Mouse (Mus musculus): ENCODE data around the gene Uap1. TPM values are rescaled to one million over a fixed set of nuclear protein-coding genes. Genes with fewer than 3 reads are reported as not detected.

Uap1 gene
- polyA plus RNA-seq, 1 experiment from 2014 or later: 67.2 TPM

GRCm38 (mm10) chr1:170206395-170206794 lies 31.6 kb upstream of the Uap1 start:
- Histone ChIP-seq H3K4me1 (replicated peaks; ENCODE audit: control insufficient read depth, insufficient read depth, low read length) (no peaks in the 10 kb centered on the region), H3K9ac (ENCODE audit: low read depth, low read length) (no peak overlapping the region), H3K27me3 (ENCODE audit: control insufficient read depth, insufficient read depth, low read length) (no peaks in the 10 kb centered on the region), H3K4me2 (replicated peaks; ENCODE audit: low read depth, low read length) (no peak overlapping the region), H3K9me3 (ENCODE audit: control insufficient read depth, low read length) (no peaks in the 10 kb centered on the region), H3K36me3 (ENCODE audit: control insufficient read depth, insufficient read depth, low read length) (peaks cover 8% of the 10 kb centered on the region), H3K27ac (ENCODE audit: low read depth, low read length) (no peak overlapping the region), H3K4me3 (ENCODE audit: low read depth, low read length) (no peak overlapping the region)
- DNase-seq (ENCODE audit: low spot score) (no peak), ATAC-seq (ENCODE audit: low FRiP score) (no peak)
- 94% methylated on average over 6 of the region's 6 CpGs for WGBS

DNA sequence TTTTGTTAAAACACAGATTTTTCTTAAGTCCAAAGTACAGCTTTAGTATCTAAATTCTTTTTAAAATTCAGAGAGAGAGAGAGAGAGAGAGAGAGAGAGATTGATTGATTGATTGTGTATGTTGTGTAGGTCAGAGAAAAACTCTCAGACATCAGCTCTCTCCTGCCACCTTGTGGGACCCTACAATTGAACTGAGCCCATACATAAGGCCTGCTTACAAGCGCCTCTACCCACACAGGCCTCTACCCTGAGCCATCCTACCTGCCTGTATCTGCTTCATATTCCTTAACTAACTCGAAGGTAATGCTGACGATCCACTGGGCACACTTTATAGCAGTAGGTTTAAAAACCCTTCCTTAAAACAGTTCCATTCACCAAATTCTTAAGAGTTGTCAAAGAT lies 25.6 kb upstream of the Uap1 start:
- DNase-seq (ENCODE audit: low spot score): peak; percentile 42
- H3K9ac ChIP-seq (ENCODE audit: low read depth, low read length): no peak overlapping the region
- no peaks in the 10 kb centered on the region for H3K4me1 ChIP-seq (replicated peaks; ENCODE audit: control insufficient read depth, insufficient read depth, low read length)
- no peak overlapping the region for H3K27ac ChIP-seq (ENCODE audit: low read depth, low read length)
- H3K36me3 ChIP-seq (ENCODE audit: control insufficient read depth, insufficient read depth, low read length): no peaks in the 10 kb centered on the region
- ATAC-seq (ENCODE audit: low FRiP score): no peak
- H3K27me3 ChIP-seq (ENCODE audit: control insufficient read depth, insufficient read depth, low read length): no peaks in the 10 kb centered on the region
- WGBS: 82% methylated on average over 3 of the region's 3 CpGs
- H3K4me3 ChIP-seq (ENCODE audit: low read depth, low read length): no peak overlapping the region
- no peaks in the 10 kb centered on the region for H3K9me3 ChIP-seq (ENCODE audit: control insufficient read depth, low read length)
- no peak overlapping the region for H3K4me2 ChIP-seq (replicated peaks; ENCODE audit: low read depth, low read length)

DNA sequence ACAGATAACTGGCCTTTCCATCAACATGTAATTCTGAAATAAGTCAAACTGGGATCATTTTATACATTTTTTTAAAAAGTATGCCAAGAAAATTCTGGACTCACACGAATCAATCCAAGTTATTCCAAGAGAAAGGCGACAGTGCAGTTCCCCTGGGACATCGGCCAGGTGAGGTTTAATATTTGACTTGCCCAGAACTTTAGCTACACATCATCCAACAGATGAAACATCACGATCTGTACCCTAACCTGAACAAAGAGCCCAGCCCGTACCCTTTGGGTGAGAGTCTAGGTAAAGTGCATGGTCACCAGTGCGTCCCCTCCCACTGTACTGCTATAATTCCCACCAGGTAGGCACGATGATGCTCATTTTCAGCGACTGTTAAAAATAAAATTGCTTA lies 21.5 kb upstream of the Uap1 start:
- WGBS: 93% methylated on average over 8 of the region's 8 CpGs

GRCm38 (mm10) chr1:170191925-170192324 lies 17.2 kb upstream of the Uap1 start:
- H3K4me1 ChIP-seq (replicated peaks; ENCODE audit: control insufficient read depth, insufficient read depth, low read length): no peaks in the 10 kb centered on the region
- H3K9me3 ChIP-seq (ENCODE audit: control insufficient read depth, low read length): no peaks in the 10 kb centered on the region
- no peaks in the 10 kb centered on the region for H3K27me3 ChIP-seq (ENCODE audit: control insufficient read depth, insufficient read depth, low read length)
- ATAC-seq (ENCODE audit: low FRiP score) (no peak), DNase-seq (ENCODE audit: low spot score) (no peak)
- WGBS: 89% methylated on average over 1 of the region's 1 CpGs
- no peak overlapping the region for H3K9ac ChIP-seq (ENCODE audit: low read depth, low read length)
- no peak overlapping the region for H3K27ac ChIP-seq (ENCODE audit: low read depth, low read length)
- H3K4me3 ChIP-seq (ENCODE audit: low read depth, low read length): no peak overlapping the region
- no peak overlapping the region for H3K4me2 ChIP-seq (replicated peaks; ENCODE audit: low read depth, low read length)
- no peaks in the 10 kb centered on the region for H3K36me3 ChIP-seq (ENCODE audit: control insufficient read depth, insufficient read depth, low read length)

More for the DNA sequence above, 21.5 kb upstream of the Uap1 start:
- Histone ChIP-seq H3K36me3 (ENCODE audit: control insufficient read depth, insufficient read depth, low read length) (no peaks in the 10 kb centered on the region), H3K4me2 (replicated peaks; ENCODE audit: low read depth, low read length) (no peak overlapping the region), H3K4me3 (ENCODE audit: low read depth, low read length) (no peak overlapping the region), H3K9me3 (ENCODE audit: control insufficient read depth, low read length) (no peaks in the 10 kb centered on the region), H3K4me1 (replicated peaks; ENCODE audit: control insufficient read depth, insufficient read depth, low read length) (no peaks in the 10 kb centered on the region), H3K9ac (ENCODE audit: low read depth, low read length) (no peak overlapping the region), H3K27ac (ENCODE audit: low read depth, low read length) (no peak overlapping the region), H3K27me3 (ENCODE audit: control insufficient read depth, insufficient read depth, low read length) (no peaks in the 10 kb centered on the region)
- DNase-seq (ENCODE audit: low spot score): no peak
- ATAC-seq (ENCODE audit: low FRiP score): no peak

DNA sequence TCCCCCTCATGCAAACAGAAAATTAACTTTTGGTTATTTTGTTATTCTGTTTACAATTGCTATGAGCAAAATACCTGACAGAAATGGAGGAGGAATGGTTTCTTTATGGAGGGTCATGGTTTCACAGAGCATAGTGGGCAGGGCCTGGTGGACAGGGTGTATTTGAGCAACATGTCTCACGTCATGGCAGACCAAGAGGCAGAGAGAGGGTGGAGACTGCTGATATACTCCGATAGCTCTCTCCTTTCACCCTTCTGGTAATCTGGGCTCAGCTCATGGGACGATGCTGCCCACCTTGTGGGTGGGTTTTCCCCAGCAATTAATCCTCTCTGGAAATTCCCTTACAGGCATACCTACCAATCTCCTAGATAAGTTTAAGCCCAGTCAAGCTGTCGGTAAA lies 15.5 kb upstream of the Uap1 start:
- no peaks in the 10 kb centered on the region for H3K27me3 ChIP-seq (ENCODE audit: control insufficient read depth, insufficient read depth, low read length)
- H3K4me2 ChIP-seq (replicated peaks; ENCODE audit: low read depth, low read length): no peak overlapping the region
- H3K4me3 ChIP-seq (ENCODE audit: low read depth, low read length): no peak overlapping the region
- H3K9me3 ChIP-seq (ENCODE audit: control insufficient read depth, low read length): no peaks in the 10 kb centered on the region
- no peak overlapping the region for H3K9ac ChIP-seq (ENCODE audit: low read depth, low read length)
- H3K4me1 ChIP-seq (replicated peaks; ENCODE audit: control insufficient read depth, insufficient read depth, low read length): no peaks in the 10 kb centered on the region
- no peaks in the 10 kb centered on the region for H3K36me3 ChIP-seq (ENCODE audit: control insufficient read depth, insufficient read depth, low read length)
- no peak for DNase-seq (ENCODE audit: low spot score)
- ATAC-seq (ENCODE audit: low FRiP score): no peak
- H3K27ac ChIP-seq (ENCODE audit: low read depth, low read length): no peak overlapping the region
- WGBS: 88% methylated on average over 4 of the region's 4 CpGs

GRCm38 (mm10) chr1:170188601-170189000 lies 13.8 kb upstream of the Uap1 start:
- ATAC-seq (ENCODE audit: low FRiP score) (no peak), DNase-seq (ENCODE audit: low spot score) (no peak)
- WGBS: 84% methylated on average over 11 of the region's 11 CpGs
- Histone ChIP-seq H3K36me3 (ENCODE audit: control insufficient read depth, insufficient read depth, low read length) (no peaks in the 10 kb centered on the region), H3K4me2 (replicated peaks; ENCODE audit: low read depth, low read length) (no peak overlapping the region), H3K27me3 (ENCODE audit: control insufficient read depth, insufficient read depth, low read length) (no peaks in the 10 kb centered on the region), H3K27ac (ENCODE audit: low read depth, low read length) (no peak overlapping the region), H3K9me3 (ENCODE audit: control insufficient read depth, low read length) (no peaks in the 10 kb centered on the region), H3K4me3 (ENCODE audit: low read depth, low read length) (no peak overlapping the region), H3K4me1 (replicated peaks; ENCODE audit: control insufficient read depth, insufficient read depth, low read length) (no peaks in the 10 kb centered on the region), H3K9ac (ENCODE audit: low read depth, low read length) (no peak overlapping the region)

DNA sequence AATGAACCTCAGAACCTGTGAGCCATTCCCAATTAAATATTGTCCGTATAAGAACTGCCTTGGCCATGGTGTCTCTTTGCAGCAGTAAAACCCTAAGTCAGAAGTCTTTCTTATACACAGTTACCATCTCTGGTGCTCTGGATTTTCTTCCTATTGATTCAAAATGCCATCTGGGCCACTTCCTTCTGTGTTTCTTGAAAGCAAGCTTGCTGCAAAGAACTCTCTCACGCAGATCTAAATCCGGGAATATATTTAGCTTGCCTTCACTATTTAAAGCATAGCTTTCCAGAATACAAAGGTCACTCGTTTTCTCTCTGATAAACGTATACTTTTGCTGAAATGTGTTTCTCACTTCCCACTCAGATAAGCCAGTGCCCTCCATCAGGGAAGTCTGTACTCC lies 11.8 kb upstream of the Uap1 start:
- Histone ChIP-seq H3K4me1 (replicated peaks; ENCODE audit: control insufficient read depth, insufficient read depth, low read length) (no peaks in the 10 kb centered on the region), H3K9me3 (ENCODE audit: control insufficient read depth, low read length) (no peaks in the 10 kb centered on the region), H3K27ac (ENCODE audit: low read depth, low read length) (no peak overlapping the region), H3K36me3 (ENCODE audit: control insufficient read depth, insufficient read depth, low read length) (no peaks in the 10 kb centered on the region), H3K9ac (ENCODE audit: low read depth, low read length) (no peak overlapping the region), H3K4me3 (ENCODE audit: low read depth, low read length) (no peak overlapping the region), H3K27me3 (ENCODE audit: control insufficient read depth, insufficient read depth, low read length) (no peaks in the 10 kb centered on the region), H3K4me2 (replicated peaks; ENCODE audit: low read depth, low read length) (no peak overlapping the region)
- 91% methylated on average over 5 of the region's 5 CpGs for WGBS
- ATAC-seq (ENCODE audit: low FRiP score): no peak
- DNase-seq (ENCODE audit: low spot score): no peak

DNA sequence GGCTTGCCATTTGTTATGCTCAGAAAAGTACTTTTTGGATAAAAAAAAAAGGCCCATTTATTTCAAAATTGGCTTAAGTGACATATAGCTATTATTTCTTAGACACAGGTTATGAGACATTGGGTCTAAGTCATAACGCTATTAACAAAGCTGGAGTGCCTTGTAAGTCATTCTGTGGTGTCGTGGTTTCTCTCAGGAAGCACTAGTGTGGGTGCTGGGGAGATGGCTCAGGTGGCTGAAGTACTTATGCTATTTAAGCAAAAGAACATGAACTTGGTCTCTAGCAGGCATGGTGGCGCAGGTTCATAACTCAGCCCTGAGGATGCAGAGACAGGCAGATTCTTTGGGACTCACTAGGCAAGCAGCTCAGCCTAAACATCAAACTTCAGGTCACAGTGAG lies 10.4 kb upstream of the Uap1 start:
- ATAC-seq (ENCODE audit: low FRiP score) (no peak), DNase-seq (ENCODE audit: low spot score) (no peak)
- Histone ChIP-seq H3K27ac (ENCODE audit: low read depth, low read length) (no peak overlapping the region), H3K36me3 (ENCODE audit: control insufficient read depth, insufficient read depth, low read length) (no peaks in the 10 kb centered on the region), H3K4me1 (replicated peaks; ENCODE audit: control insufficient read depth, insufficient read depth, low read length) (no peaks in the 10 kb centered on the region), H3K9ac (ENCODE audit: low read depth, low read length) (no peak overlapping the region), H3K4me3 (ENCODE audit: low read depth, low read length) (no peak overlapping the region), H3K27me3 (ENCODE audit: control insufficient read depth, insufficient read depth, low read length) (no peaks in the 10 kb centered on the region), H3K4me2 (replicated peaks; ENCODE audit: low read depth, low read length) (no peak overlapping the region), H3K9me3 (ENCODE audit: control insufficient read depth, low read length) (no peaks in the 10 kb centered on the region)
- WGBS: 93% methylated on average over 3 of the region's 3 CpGs

DNA sequence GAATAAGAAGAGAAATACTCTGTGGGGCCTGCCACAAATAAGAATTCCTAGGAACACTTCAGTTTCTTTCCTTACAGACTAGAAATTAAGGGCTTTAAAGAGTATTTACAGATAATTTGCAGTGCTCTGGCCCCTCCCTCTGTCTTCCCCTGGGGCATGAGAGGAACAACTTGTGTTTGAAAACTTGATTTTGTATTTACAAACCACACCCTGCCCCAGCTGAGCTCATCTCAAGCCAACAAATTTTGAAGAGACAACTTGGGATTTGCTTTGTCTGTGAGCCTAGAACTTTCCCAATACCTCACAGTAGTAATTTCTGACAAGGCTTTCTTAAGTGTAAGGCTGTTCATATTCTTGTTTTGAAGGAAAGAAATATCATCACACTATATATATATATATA lies 7.9 kb upstream of the Uap1 start:
- H3K36me3 ChIP-seq (ENCODE audit: control insufficient read depth, insufficient read depth, low read length): no peaks in the 10 kb centered on the region
- no peak overlapping the region for H3K9ac ChIP-seq (ENCODE audit: low read depth, low read length)
- H3K4me1 ChIP-seq (replicated peaks; ENCODE audit: control insufficient read depth, insufficient read depth, low read length): no peaks in the 10 kb centered on the region
- H3K4me3 ChIP-seq (ENCODE audit: low read depth, low read length): no peak overlapping the region
- no peaks in the 10 kb centered on the region for H3K9me3 ChIP-seq (ENCODE audit: control insufficient read depth, low read length)
- no peak for ATAC-seq (ENCODE audit: low FRiP score)
- H3K4me2 ChIP-seq (replicated peaks; ENCODE audit: low read depth, low read length): no peak overlapping the region
- no peak for DNase-seq (ENCODE audit: low spot score)
- H3K27me3 ChIP-seq (ENCODE audit: control insufficient read depth, insufficient read depth, low read length): no peaks in the 10 kb centered on the region
- no peak overlapping the region for H3K27ac ChIP-seq (ENCODE audit: low read depth, low read length)

Data from hindbrain, embryonic 11.5 days (tissue).